Mouse (Mus musculus) fibroblast of lung, adult 2 months (primary cell): ENCODE measurements at regions not wholly inside any gene's neighbourhood (a gene's known extent, or its start where the extent isn't known, plus 50 kb on each side); places are given as distances from the start of the nearest gene placed in this dataset.

ENCODE experiments used
- DNase-seq: peaks from one replicate; pipeline ENCODE4 v3.0.0-alpha.2; 2011; ENCODE audit warnings: low read depth

DNA sequence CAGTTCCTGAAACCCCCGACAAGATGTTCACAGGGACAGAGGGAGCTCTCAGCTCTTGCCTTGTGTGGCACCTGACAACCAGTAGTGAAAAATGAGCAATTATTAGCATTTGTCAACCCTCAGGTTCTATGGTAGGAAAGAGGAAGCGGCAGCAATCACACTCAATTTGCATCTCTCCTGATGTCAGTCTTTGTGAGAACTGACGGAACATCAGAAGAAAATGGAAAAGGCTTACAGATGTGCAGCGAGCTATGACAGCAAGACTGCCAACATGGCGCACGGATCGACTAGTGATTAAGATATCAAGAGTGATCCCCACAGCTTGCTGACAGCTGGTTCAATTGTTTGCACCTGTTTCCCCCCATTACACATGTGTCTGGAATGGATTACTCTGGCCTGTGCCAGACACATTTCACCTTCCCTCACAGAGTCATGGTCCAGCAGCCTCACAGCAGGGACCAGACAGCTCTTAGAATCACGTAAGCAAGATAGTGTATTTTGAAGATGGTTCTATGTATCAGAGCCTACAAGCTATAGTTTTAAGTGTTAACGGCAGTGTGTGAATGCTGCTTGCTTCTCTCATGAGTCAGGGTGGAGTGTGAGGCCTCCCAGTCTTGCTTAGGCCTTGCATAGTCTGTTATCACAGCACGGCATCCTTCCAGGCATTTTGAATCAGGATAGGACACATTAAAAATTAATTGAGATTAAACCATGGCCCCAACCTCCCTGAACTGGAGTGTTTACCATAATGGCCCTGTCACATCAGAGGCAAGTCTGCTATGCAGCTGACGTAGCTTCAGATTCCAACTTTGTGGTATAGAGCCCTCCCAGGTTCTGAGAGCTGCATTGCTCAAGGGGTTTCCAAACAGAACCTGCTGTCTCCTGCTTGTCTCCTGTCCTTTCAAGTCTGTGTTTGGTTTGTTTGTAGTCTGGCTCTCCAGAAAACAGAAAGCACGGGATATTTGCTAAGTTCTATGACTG lies 2258.0 kb downstream of the 4930444P10Rik start:
- no peak for DNase-seq

DNA sequence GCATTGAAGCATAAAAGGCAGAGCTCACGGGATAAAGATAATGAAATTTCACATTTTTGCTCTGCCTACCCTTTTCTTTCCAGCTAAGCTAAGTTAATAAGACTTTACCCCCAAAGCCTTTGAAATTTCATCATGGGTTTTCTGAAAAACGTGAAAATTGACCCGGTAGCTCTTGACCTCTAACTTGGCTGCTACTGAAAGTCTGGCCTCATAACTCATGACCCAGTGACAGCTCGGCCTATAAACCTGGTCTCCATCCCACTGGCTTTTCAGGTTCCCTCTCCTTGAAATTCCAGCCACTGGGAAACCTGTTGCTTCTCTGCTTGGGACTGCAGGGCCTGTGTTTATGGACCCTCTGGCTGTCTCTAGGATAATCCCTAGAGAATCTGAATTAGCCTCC lies 2285.3 kb downstream of the 4930444P10Rik start:
- no peak for DNase-seq

DNA sequence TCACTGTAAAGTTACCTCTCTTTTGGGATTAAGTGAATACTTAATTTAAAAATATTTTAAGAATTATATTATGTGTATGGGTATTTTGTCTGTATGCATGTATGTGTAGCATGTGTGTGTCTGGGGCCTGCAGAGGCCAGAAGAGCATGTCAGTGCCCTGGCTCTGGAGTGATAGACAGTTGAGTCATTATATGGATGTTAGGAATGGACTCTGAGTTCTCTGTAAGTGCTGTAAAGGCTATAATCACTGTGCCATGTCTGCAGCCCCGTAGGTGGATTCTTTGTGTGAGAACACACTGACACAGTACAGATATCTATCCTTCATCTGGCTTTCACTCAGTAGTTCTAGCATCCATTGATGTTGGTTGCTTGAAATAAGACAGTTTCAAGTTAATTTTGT lies 2292.7 kb downstream of the 4930444P10Rik start:
- DNase-seq: no peak

DNA sequence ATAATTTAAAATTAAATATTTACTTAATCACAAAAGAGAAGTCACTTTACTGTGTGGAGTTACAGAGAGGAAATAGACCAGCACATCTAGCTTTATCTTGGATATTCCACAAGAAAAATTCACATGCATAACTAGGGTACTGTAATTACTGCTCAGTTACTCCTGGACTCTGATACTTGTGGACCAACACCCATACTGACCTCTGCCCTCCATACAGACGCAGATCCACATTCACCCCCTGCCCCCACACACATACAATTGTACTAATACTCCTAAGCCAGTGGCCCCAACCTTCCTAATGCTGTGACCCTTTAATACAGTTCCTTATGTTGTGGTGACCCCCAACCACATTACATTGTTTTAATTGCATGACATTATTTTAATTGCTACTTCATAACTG lies 2294.3 kb downstream of the 4930444P10Rik start:
- no peak for DNase-seq

DNA sequence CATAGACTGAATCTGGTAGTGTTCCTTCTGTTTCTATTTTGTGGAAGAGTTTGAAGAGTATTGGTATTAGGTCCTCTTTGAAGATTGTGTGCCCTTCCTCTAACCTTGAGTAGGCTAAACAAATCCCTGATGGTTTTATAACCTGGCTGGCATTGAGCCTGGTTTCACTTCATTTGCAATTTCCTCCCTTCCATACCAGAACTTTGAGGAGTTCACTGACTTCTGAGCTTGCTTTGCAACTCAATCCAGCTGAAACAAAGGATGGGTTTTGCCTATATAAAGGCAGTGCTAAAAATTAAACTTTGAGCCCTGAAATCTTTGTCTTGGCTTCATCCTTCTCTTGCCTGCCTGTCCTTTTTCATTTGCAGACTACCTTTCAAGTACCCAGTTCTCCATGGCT lies 2297.9 kb downstream of the 4930444P10Rik start:
- no peak for DNase-seq

DNA sequence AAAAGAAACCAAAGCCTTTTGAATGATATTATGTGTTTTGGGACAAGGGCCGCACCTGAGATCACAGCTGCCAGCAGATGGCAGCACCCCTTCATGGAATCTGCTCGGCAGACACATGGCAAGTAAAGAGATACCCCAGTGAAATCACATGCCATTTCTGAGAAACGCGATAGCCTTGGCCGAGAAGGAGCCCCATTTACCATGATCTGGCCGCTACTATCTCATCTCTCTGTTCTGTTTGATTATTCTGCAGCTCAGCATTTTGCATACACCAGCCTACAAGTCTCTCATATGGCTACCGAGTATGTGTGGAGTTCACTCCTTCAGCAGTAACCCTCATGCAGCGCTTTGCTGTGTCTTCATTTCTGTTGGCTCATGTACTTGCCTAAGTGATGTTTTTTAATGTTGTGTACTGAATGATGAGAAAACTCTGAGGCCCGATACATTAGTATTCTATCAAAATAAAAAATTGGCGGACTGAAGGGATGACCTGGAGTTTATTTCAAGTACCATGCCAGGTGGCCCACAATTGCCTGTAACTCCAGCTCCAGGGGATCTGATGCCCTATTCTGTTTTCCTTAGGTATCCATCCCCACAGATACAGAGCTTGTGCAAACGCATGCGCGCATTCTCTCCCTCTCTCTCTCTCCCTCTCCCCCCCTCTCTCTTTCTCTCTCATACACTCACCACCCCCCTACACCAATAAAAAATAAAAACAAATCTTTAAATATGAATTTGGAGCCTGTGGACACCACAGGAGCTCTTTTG lies 2303.6 kb downstream of the 4930444P10Rik start:
- DNase-seq: peak; percentile 36

DNA sequence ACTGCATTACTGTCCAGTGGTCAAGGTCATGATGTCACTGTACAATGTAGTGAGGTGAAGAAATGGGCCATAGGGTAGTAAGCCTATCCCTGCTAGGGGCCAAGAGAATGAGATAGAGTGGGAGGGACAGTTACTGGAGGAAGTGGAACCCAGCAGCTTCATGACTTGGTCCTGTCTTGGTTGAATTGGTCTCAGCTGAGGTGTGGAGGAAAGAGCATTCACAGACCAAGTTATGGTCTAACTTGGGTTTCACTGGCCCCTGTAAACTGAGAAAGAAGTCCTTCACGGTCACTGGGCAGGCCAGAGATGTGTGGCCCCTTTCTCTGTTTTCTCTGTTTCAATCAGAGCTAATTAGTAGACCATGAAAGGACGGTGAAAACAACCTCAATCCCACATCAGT lies 2306.1 kb downstream of the 4930444P10Rik start:
- DNase-seq: no peak

DNA sequence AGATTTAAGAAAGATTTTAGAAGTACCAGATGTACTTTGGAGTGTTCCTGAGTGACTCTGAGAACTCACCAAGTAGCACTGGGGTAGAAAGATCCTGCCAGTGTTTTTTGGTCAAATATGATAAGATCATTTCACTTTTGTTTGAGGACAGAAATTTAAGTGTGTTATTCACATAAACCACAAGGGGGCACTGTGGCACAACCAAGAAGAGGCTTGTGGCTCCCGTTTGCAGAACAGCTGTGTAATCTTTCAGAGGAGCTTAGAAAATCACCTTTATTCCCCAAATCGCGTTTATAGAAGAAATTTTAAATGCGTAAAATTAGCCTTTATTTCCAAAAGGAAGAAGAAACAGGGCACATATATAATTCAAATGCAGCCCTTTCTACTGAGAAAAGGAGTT lies 2308.7 kb downstream of the 4930444P10Rik start:
- peak; percentile 23 for DNase-seq

DNA sequence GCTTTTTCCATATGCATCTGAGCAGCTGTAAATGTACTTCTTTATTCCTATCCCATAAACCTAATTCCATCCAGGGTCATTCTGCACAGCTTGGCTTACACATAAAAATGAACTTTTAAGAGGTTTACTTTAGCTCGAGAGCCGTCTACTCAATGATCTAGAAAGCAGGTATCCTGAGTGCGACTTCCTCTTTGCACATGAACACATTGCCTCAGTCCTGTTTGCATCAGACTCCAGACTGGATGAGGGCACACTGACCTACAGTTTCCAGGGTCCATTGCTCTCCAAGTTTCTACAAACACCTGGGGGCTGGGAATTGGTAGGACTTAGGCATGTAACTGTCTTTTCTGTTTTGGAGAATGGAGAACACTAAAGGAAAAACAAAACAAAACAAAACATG lies 2310.5 kb downstream of the 4930444P10Rik start:
- DNase-seq: no peak

DNA sequence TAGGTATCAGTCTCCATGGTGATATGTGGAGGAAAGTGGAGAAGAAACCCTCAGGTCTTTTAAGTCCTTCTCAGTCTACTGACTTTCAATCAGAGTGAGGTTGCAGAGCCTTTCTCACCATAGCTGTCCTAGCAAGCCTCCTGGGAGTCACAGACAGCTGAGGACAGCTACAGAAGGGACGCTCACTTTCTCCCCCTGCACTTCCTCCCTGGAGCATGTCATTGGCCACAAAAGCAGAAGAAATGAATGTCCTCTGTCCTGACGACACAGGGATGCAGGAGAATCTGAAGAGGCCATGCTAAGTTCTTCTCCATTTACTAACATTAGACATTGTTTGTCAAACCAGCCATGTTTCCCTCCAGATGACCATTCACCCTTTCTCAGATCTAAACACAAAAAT lies 2321.0 kb downstream of the 4930444P10Rik start:
- no peak for DNase-seq

DNA sequence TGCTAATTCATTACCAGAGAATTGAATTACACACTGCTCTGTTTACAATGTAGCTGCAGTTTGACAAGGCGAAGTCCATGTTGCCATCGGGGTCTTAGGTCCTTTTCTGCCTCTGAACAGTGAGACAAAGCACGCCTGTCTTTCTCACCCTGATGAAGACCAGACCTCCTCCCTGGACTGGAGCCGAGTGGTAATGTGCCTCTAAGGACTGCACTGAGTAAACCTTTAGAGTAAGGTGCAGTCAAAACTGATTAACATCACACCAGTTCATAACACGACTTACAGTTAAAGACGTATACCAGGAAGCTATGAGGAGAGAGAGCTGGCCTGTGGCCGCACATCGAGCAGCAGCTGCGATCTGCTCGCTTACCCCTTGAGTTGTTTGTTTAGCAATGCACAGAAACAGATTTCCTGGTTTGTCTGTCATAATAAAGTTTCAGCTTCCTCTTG lies 2322.1 kb downstream of the 4930444P10Rik start:
- DNase-seq: no peak

DNA sequence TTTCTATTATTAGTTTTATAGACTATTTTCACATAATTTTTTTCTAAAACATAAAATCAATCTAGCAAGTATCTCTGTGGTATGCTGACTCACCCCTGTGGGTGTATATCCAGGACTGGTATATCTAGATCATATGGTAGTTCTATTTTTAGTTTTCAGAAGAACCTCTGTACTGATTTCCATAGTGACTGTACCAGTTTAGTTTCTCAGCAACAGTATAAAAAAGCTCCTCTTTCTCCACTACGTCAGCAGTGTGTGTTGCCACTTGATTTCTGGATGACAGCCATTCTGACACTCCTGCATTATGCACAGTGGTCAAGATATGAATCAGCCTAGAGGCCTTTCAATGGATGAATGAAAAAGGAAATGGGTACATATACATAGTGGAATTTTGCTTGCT lies 2338.6 kb downstream of the A830018L16Rik start:
- no peak for DNase-seq

DNA sequence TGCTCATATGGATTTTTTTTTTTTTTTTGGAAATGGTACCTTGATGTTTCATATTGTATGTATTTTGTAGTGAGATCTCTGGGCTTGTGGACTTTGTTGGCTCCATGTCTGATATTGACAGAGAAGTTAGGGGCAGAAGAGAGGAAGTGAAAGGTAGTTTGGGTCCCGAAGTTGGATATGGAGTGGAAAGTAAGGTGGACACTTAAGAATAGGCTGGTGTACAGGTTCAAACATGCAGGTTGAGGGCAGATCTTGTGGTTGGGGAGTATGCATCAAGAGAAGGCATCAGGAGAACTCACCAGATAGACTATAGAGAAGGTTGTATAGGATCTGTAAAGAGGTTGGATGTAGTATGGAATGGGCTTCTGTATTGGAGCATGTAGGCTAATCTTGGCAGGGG lies 2337.5 kb downstream of the A830018L16Rik start:
- DNase-seq: no peak
